Mouse (Mus musculus): ENCODE measurements at regions not wholly inside any gene's neighbourhood (a gene's known extent, or its start where the extent isn't known, plus 50 kb on each side); places are given as distances from the start of the nearest gene placed in this dataset.

DNA sequence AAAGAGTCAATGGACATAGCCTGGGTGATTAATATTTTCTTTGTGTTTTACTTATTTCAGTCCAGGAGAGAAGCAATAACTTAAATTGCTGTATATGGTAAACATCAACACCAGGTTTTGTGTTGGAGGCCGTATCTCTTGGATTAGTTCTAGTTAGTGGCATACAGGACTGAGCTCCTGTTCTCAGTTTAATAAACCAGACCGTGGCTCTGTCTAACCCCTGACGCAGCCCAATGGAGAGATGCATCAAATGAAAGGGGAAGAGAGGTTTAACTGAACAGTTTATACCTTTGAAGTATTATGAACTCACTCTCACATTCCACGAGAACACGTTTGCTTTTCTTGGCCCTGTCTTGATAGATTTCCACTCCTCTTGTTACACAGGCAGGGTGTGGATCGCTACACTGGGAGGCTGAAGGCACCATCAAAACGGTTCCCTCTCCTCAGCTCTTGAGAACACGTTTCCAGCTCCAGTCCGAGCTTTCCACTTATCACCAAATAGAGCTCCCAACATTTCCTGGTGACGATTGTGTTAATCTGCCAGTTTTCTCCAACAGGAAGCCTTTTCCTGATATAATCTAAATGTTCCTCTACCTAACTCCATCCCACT, 54.0 kb upstream of the Cerkl start:
- no peak for DNase-seq (ENCODE audit: low spot score in 2 of 2)

DNA sequence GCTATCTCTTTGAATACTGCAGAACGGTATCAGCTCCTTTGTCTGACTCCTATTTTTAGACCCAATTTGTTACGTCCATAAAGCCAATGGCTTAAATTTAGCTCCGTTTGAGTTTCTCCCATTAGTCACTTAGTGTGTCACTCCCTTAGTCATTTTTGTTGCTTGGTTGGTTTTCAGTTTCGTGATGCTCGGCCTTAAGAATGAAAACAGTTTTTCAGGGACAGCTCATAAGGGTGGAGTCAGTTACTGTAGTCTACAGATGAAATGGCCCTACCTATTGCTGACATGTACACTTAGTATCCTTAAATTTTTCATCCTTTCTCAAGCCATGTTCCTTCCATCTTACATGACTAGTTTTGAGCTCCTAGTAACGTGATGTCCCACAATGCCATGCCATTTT, 54.5 kb upstream of the Cerkl start:
- no peak for DNase-seq (ENCODE audit: low spot score in 2 of 2)

DNA sequence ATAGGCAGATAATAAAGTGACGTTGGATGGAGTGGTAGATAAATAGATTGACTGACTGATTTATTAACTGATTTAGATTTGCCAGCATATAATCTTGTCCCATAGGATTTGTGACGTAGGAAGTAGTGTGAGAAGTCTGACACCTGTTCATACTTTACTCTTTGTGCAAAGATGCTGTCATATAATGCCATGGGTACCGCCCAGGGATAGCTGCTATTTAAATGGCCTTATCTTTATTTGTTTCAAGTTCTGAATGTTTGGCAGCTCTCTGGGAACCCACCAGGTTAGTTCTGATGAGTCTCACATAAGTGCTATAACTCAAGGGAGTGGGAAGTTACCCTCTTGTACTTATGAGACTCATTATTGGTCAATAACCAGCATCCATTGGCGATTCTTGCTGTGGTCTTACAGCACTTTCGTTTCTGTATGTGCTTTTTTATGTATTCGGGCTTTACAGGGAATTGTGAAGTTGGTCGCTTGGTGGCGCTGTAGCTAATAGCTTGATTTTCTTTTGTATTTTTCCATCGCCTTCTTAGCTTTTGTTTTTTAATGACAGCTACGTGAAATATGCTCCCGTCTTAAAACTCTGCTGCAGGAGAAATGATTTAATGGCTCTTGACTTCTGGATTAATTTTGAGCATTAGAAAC, 55.2 kb upstream of the Cerkl start:
- DNase-seq (ENCODE audit: low spot score in 2 of 2) = peak; percentile 16 to 39

DNA sequence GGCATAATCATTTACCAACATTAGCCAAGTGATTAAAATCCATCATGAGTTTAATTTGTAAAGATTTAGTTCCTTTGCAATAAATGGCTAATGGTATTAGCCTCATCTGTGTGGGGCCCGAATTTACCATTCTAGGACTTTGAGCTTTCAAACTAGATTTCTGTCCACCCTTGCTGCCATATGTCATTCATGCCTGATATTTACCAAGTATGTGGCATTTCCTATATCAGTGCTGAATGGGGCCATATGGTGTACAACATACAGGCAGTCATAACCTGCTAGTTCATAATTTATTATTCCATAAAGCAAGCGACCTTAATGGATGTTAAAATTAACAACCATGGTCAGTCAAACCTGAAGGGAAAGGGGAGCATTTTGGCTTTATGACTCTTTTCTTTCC, 55.8 kb upstream of the Cerkl start:
- no peak for DNase-seq (ENCODE audit: low spot score in 2 of 2)

DNA sequence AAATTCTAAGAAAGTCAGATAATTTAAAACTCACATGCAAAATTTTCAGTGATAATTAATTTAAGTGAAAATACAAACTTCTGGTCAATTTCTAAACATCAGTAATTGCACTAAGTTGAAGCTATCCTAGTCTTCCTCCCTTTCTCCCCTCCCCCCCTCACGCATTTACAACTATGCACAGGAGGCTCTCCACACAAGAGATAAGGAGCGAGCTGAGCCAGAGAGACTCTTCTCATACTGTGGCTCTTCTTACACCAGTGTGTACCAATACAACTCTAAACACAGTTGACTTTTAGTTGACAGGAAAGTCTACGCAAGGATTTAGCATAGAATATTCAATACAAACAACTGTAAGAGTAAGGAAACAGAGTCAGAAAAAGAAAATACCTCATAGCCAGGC, 57.1 kb upstream of the Cerkl start:
- DNase-seq (ENCODE audit: low spot score in 2 of 2) = no peak

DNA sequence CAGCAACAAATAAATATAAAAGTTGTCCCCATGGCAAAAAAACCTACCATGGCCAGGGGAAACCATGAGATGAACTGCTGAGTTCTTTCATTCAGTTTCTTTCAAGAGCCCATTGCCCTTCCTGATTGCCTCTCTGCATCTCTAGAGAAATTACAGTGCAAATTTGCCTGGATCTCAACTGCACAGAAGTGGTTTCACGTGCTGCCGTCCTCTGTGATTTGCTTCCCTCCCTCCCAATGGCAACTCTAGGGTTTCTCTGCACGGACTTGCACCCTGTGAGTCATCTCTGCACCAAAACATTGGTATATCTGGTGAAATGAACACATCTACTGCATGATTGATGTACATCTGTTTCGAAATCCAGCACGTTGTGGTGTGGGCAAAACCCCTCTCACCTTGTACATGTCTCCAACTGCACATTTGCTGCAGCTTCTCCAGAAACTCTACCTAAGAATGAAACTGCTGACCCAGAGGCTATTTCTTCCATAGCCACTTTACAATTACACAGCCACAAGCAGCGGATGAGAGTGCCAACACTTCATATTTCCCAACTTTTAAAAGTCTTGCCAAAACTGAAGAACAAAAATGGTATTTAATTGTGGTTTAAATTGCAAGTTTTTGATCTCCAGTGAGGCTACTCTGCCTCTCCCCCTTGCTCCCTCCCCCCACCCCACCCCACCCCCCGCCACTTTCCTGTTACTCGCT, 61.6 kb upstream of the Cerkl start:
- no peak for DNase-seq (ENCODE audit: low spot score in 2 of 2)

DNA sequence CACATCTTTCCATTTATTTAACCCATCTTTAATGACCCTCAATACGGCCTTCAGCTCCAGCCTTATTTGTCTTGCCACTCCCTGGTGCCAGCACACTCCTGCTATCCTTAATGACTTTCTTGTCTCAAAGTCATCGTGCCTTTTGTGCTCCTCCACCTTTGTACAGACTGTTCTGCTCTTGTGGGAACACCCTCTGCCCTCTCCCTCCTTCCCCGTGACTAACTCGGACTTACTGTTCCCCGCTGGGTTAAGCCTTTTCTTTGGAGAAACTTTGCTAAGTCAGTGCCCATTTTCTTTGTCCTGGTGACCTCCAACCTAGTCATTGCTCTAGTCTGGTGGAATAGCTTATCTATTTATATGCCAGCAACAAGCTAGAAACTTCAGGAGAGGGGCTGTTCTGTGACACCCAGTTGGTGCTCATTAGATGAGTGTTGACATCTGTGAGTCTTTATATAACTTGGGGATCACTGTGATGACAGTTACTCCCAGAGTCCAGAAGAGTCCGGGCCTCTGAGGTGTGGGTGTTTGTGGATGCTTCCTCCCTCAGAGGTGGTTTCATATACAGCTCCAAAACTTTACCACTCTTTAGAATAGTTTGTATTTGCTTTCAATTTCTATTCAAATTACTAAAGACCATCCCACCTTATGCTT, 63.3 kb upstream of the Cerkl start:
- no peak for DNase-seq (ENCODE audit: low spot score in 2 of 2)

DNA sequence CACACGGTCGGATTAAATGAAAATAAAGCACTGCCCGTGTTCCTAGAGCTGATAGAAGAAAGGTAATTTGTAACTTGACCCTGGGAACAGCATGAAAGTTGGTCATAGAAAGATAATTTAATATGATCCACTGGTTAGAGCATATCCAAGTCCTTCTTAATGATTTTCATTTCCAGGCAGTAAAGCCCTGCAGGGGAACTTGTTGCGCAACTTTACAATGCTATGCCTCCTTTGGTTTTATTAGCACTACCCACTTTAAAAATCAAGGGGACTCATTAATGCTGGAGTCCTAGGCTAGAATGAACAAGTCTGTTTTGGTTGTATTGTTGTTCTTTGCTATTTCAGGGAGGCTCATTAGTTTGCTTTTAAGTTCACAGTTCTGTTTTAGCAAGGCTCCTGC, 66.9 kb upstream of the Cerkl start:
- DNase-seq (ENCODE audit: low spot score in 2 of 2) = no peak

DNA sequence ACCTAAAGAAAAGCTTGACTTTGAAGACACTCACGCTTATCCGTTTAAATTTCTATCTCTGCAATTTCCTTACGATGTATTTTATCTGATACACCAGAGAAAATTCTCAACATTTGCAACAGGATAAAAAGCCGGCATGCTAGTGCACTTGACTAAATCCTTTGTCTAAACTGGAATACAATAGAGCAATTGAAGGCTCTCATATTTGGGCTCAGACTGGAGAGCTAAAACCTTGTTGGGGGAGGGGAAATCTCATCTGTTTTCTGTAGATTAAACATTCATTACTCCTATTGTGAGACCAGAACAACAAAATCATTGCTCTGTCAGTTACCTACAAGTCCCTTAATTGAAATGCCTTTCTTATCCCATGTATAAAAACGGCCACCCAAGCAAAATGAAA, 70.9 kb upstream of the Cerkl start:
- no peak for DNase-seq (ENCODE audit: low spot score in 2 of 2)

DNA sequence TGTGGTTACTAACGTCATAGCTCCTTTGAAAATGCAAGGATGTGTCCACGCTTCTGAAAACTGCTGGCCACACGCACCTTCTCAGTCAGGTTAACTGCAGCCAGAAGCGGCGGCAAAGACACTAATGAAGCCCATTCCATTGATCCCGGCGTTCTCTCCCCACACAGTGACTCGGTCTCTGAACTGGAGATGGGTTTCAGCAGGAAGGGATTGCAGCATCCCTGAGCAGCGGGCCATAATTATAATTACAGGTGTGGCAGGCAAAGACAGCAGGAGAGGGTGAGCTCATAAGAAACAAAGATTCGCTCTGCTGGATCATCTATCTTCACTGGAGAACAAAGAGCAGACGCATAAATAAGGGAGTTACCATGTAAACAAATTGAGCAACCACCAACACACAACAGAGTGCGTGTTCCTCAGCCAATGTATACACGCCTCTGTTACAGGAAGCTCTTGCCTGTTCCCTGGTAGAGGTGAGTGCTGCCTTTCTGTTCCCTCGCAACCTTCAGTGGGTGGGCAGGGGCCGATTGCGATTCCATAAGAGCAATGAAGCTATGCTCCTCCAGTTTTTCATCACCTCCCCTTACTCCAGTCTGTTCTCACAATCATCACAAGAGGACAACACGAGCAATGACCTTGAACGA, 71.9 kb upstream of the Cerkl start:
- DNase-seq (ENCODE audit: low spot score in 2 of 2) = no peak

DNA sequence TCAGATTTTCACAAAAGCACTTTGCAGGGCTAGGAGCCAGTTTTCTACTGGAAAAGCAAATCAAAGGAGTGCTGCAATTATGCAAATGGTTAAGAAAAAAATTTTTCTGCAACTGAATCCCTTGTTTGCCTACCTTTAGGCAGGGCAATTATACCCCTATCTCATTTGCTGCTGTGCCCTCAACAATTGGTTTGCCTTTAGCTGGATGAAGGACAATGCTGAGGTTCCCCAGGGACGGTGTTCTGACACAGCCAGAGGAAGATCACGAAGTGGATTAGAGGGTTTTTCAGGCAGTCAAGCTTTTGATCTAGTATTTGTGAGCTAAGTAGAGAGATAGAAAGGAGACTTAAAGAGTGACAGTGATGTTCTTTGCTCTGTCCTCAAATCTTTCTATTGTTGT, 72.6 kb upstream of the Cerkl start:
- no peak for DNase-seq (ENCODE audit: low spot score in 2 of 2)

DNA sequence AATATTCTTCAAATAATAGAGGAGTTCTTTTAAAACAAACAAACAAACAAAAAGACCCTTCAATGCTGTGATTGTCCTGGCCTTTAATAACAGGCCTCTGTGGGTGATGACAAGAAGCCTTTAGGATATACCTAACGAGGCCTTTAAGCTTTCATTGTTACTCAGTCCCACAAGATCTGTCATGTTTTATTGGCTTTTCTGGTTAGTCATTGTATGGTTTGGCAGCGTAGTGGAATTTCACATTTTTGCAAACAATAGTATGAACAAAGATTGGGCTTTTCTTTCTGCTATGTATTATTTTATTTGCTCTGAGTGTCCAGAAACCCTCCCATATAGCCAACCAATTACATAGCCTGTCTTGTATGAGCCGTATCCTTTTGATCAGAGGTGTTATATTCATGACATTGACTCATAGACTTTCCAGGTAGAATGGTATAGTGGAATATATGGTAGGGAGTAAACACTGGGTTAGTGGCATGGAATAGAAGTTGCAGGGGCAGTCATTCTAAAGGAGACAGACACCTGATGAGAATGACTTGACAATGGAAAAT, 76.1 kb upstream of the Cerkl start:
- DNase-seq (ENCODE audit: low spot score in 2 of 2) = no peak

DNA sequence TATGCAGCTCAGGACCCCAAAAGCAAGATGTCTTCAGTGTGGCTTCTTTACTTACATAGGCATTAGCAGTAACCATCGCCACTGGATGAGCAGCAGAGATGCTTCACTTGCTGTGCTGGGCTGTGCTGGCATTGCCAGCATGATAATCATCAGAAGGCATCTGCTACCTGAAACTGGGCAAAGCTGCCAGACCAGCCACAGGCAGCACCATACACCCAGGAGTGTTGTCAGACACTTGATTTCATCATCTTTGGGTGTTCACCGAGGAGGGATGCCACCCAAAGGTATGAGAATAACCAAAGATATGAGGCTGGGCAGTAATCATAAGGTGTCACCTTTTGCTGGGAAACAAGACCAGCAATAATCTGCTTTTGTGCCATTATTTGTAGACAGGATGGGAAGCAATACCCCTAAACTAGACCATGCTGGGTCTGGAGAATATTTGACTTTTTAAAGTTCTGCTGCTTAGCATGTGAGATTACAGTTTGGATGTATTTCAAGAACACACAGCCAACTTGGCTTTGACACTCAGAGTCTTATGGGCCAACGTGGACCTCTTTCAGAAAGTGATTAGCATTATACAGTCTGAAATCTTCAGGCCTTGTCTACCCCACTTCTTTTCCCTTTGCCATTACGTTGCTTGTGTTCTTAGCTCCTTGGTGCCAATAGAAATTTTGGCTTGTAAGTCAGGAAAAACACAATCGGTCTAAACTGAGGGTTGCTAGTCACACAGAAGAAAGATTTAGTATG, 80.7 kb upstream of the Cerkl start:
- DNase-seq (ENCODE audit: low spot score in 2 of 2) = no peak

DNA sequence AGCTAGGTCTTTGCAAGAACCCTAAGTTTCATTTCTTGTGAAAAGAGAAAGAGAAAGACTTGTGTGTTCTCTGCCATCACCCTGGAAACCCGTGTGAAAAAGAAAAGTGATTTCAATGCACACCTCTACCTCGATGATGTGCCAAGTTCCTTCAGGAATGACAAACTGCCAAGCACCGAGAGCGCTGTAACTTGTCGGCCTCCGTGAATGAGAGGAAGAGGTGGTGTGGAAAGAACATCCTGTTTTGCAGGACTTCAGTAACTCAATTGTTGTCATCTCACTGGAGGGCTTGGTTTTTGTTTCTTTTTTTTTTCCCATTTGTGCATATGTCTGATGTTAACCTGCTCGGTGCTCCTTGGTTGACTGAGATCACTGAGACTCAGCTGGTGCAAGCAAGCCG, 83.8 kb upstream of the Cerkl start:
- DNase-seq (ENCODE audit: low spot score in 2 of 2) = no peak

DNA sequence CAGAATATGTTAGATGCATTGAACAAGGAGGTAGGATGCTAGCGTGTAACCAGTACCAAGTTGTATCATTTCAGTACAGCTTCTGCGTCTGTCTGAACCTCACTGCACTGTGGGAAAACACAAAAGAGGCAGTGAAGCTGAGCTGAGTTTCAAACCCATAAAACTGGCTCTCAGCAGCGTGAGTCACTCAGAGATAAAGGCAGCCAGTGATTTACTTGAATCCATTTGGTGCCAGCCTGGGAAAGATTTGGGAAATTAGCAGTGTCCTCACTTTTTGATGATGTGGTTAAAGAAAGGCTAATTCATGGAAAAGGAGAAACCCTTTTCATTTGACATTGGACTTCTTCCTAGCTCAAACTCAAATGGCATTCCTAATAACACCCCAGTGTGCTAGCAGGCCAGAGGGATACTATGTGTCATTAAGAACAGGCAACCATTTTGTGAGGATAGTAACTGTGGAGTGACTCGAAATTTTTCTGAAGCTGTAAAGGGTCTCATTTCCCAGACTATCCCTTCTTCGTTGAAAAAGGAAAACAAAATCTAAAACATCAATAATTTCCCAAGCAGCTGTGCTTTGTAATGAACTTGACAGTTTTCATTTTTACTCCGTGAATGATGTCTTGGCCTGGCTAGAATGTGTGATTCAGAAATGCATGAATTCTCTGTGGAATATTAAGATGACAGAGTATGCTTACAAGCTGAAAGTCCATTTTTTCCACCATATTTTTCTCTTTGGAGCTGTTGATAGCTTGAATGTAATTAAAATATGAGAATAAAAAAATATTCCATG, 85.8 kb upstream of the Cerkl start:
- DNase-seq (ENCODE audit: low spot score in 2 of 2) = no peak

DNA sequence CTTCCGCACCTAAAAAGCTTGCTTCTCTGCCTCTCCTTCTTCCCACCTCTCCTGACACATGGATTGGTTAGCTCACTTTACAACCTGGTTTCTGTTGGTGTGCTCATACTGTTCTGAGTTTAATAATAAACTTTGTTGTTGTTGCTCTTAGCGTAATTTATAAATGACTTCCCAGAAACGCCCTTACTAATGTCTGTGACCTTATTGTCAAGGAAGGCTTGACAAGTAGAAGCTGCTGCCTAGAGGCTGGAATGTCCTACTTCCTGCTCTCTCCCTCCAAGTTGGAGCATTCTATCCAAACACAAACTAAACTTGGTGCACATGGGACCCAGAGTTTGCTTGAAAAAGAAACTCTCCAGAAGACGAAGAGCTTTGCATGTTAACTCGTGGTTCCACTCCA, 86.9 kb upstream of the Cerkl start:
- no peak for DNase-seq (ENCODE audit: low spot score in 2 of 2)

DNA sequence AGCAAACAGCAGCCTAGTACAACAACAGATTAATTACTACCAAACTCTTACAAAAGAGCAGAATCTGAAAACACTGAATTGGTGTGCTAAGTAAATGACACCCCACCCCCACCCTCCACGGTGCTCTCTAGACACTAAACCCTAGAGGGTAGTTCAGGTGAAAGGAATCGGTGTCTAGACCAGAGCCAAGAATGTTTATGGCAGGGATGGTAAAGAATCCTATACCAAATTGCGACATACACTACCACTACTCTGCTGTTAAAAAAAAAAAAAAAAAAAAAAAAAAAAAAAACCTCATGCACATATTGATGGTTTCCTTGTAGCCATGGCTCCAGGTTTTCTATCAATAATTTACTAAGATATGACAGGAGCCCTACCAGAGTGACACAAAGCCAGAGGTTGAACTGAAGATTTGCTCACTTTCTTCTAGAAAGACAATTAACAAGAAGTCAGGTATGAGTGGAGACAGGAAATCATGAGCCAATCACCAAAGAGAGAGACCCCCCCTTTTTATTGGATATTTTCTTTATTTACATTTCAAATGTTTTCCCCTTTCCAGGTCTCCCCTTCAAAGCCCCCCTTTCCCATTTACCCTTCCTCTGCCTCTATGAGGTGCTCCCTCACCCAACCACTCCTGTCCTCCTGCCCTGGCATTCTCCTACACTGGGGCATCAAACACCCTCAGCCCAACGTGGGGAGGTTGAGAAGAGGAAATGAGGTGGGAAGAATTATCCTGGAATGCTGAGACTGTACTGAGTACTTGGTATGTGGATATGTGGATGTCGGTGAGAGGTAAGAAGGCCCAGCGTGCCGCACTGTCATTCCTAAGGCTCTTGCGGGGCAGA, 87.6 kb upstream of the Cerkl start:
- no peak for DNase-seq (ENCODE audit: low spot score in 2 of 2)

DNA sequence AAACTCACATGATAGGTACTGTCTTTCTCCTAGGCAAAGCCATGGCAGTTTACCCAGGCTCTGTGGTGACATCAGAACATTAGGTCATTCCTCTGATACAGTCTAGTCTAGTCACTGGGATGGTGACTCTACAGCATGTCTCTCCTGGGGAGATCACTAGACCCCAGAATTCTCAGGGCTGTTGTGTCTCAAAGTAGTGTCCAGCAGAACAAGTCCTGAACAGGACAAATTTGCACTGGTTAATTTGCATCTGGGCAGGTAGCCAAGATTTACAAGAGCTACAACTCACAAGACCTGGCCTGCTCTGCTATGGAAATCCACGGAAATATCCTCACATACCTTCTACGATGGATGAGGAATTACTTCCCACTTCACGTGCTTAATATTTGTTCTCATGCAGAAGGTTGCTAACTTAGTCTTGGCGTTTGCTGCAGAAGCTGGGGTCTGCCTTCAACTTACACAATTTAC, 88.2 kb upstream of the Cerkl start:
- DNase-seq (ENCODE audit: low spot score in 2 of 2) = no peak

DNA sequence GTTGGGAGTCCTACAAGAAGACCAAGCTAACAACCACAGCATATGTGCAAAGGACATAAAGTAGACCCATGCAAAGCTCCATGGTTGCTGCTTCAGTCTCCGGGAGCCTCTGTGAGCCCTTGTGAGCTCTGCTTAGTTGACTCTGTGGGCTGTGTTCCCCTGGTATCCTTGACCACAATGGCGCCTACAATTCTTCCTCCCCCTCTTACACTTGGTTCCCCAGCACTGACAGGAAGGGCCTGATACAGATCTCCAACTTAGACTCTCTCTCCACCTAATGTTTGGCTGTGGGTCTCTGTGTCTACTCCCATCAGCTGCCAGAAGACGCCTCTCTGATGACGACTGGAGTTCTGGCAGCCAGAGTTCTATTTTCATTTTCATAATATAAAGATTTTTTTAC, 88.9 kb upstream of the Itprid2 start:
- no peak for DNase-seq (ENCODE audit: low spot score in 2 of 2)

DNA sequence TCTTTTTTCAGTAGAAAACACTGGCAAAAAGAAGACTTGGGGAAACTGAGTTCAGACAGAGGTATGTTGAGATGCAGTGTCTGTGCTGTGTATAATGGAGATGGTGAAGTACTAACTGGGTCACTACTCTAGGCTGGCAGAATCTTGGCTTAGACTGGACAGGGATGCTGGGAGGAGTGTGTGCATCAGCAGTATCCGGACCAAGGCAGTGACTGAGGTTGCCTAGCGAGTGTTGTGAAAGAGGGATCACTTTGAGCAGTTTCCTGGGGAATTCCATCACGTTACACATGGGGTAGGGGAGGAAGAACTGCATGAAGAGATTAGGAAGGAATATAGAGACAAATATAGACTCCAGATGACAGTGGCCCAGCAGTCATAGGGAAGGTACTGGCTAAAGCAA, 87.9 kb upstream of the Itprid2 start:
- no peak for DNase-seq (ENCODE audit: low spot score in 2 of 2)

Data from spleen, postnatal 36 days (tissue).